Mouse (Mus musculus) cerebellum, adult 8-10 months (tissue): ENCODE results near the gene Slc16a7.

Experiments used
- DNase-seq: peaks from one replicate; pipeline ENCODE4 v3.0.0; 2022

Slc16a7 gene

GRCm38 (mm10) chr10:125175013-125175650 is 214.1 kb downstream of the Slc16a7 start:
- no peak for DNase-seq

- no peak for DNase-seq
Observed at GRCm38 (mm10) chr10:125171625-125172024, 217.6 kb downstream of the Slc16a7 start.

- DNase-seq: no peak
Observed at GRCm38 (mm10) chr10:125171154-125171553, 218.1 kb downstream of the Slc16a7 start.
